Mouse (Mus musculus) stomach, embryonic 16.5 days (tissue): Measurements from ENCODE around the gene Phkg1. TPM values are rescaled to one million over a fixed set of nuclear protein-coding genes. Genes with fewer than 3 reads are reported as not detected.
"Not testable (repeated sequence)": the region's sequence is repeated elsewhere in the genome, so short reads cannot be mapped to it uniquely, and the experiment has no call there.

ENCODE experiments used
- ATAC-seq: fragments of 200-750 bp; cut with Nextera tagmentation; 2 replicates; pipeline ENCODE4 v1.8.0; 2017; ENCODE audit warnings: moderate number of reproducible peaks, moderate TSS enrichment; ENCODE audit not compliant: insufficient read depth, low FRiP score
- H3K27ac ChIP-seq: fragments of 300-500 bp; sonication (generic); 2 replicates; pipeline ENCODE4 v1.5.1; 2014; ENCODE audit warnings: low read length
- H3K27me3 ChIP-seq: fragments of 300-500 bp; sonication (generic); 2 replicates; pipeline ENCODE4 v1.6.1; 2014; ENCODE audit warnings: low read length, control low read depth, mixed read lengths; ENCODE audit not compliant: control insufficient read depth, insufficient read depth
- H3K36me3 ChIP-seq: fragments of 300-500 bp; sonication (generic); 2 replicates; pipeline ENCODE4 v1.6.1; 2014; ENCODE audit warnings: low read length; ENCODE audit not compliant: control insufficient read depth, insufficient read depth
- H3K4me1 ChIP-seq: fragments of 300-500 bp; sonication (generic); 2 replicates; pipeline ENCODE4 v1.6.1; 2014; ENCODE audit warnings: low read length, control low read depth, mixed read lengths; ENCODE audit not compliant: control insufficient read depth, insufficient read depth
- H3K4me2 ChIP-seq: fragments of 300-500 bp; sonication (generic); 2 replicates; pipeline ENCODE4 v1.6.1; 2014; ENCODE audit warnings: low read depth, low read length, mixed read lengths
- H3K4me3 ChIP-seq: fragments of 300-500 bp; sonication (generic); replicated peaks from 2 replicates; pipeline ENCODE4 v1.5.1; 2014; ENCODE audit warnings: mild to moderate bottlenecking, low read length
- H3K9ac ChIP-seq: fragments of 300-500 bp; sonication (generic); 2 replicates; pipeline ENCODE4 v1.6.1; 2014; ENCODE audit warnings: low read length
- H3K9me3 ChIP-seq: fragments of 300-500 bp; sonication (generic); replicated peaks from 2 replicates; pipeline ENCODE4 v1.6.1; 2016; ENCODE audit warnings: low read length, control low read depth; ENCODE audit not compliant: control insufficient read depth
- WGBS: fragments of 180-500 bp; shearing (Covaris S2); extraction: QIAGEN DNeasy Blood & Tissue Kit; methylation state at CpG from one replicate; pipeline ENCODE4 v1.1.7; 2014; 5-methylcytosine and 5-hydroxymethylcytosine counted together
- polyA plus RNA-seq: library from polyadenylated mRNA; unstranded; fragments of >200 nt; fragmentation: Nextera tagmentation; extraction: Ambion mirVana; gene quantifications from 2 replicates; pipeline ENCODE4 v1.2.1, GENCODE M21; 2015

The Phkg1 gene
- 0.11 and 0.41 TPM in 2 replicates for polyA plus RNA-seq

GRCm38 (mm10) chr5:129898449-129898848 lies at the start of gene Phkg1:
Phkg1 (minus strand) TSS chr5:129898549.
- no peak within 1 kb of the TSS for H3K27ac ChIP-seq
- H3K4me2 ChIP-seq, result no peak within 1 kb of the TSS
- H3K27me3 ChIP-seq, result no peaks in the 10 kb centered on the region
- WGBS, result 95% methylated on average over 1 of the region's 1 CpGs
- no peak within 1 kb of the TSS for H3K9ac ChIP-seq
- H3K9me3 ChIP-seq, result no peaks in the 10 kb centered on the region
- H3K36me3 ChIP-seq, result no peaks in the 10 kb centered on the region
- no peak within 1 kb of the TSS for H3K4me3 ChIP-seq
- no peak for ATAC-seq
- H3K4me1 ChIP-seq, result 0 out of 2 replicates have a peak, but pooled peaks cover 6% of the 10 kb centered on the region

GRCm38 (mm10) chr5:129947528-129948033 lies 49.2 kb upstream of the Phkg1 start:
- Histone ChIP-seq H3K4me1 (peaks cover 4% of the 10 kb centered on the region; the same call in 1 of the 2 replicates), H3K27me3 (no peaks in the 10 kb centered on the region), H3K4me3 (no peak overlapping the region), H3K9ac (no peak overlapping the region), H3K36me3 (no peaks in the 10 kb centered on the region), H3K4me2 (no peak overlapping the region), H3K27ac (no peak overlapping the region), H3K9me3 (no peaks in the 10 kb centered on the region)
- ATAC-seq, result no peak
- WGBS, result 69% methylated on average over 2 of the region's 2 CpGs

GRCm38 (mm10) chr5:129943402-129943801 lies 45.1 kb upstream of the Phkg1 start:
- Histone ChIP-seq H3K27me3 (no peaks in the 10 kb centered on the region), H3K27ac (no peak overlapping the region), H3K4me2 (peak overlapping the region; percentile 24; the same call in 1 of the 2 replicates), H3K9me3 (no peaks in the 10 kb centered on the region), H3K4me3 (no peak overlapping the region), H3K36me3 (no peaks in the 10 kb centered on the region), H3K4me1 (peaks cover 4% of the 10 kb centered on the region; the same call in 1 of the 2 replicates), H3K9ac (no peak overlapping the region)
- whole genome bisulfite sequencing, result 63% methylated on average over 1 of the region's 1 CpGs
- ATAC-seq, result no peak

- H3K9me3 ChIP-seq, H3K27me3 ChIP-seq, H3K36me3 ChIP-seq, H3K4me1 ChIP-seq: not testable (repeated sequence)
- WGBS, result under 1% methylated on average over 52 of the region's 82 CpGs
- Histone ChIP-seq H3K4me2 (peak overlapping the region; percentile 89), H3K27ac (peak overlapping the region; percentile 70), H3K4me3 (peak overlapping the region; percentile 89), H3K9ac (peak overlapping the region; percentile 94)
- peak; percentile 14 for ATAC-seq
These were observed 44.0 kb upstream of the Phkg1 start for GRCm38 (mm10) chr5:129942073-129942939.

- H3K4me1 ChIP-seq, result peaks cover 4% of the 10 kb centered on the region; the same call in 1 of the 2 replicates
- no peaks in the 10 kb centered on the region for H3K27me3 ChIP-seq
- peak within 1 kb of the TSS; percentile 89 for H3K4me3 ChIP-seq
- peak; percentile 99 for ATAC-seq
- no peaks in the 10 kb centered on the region for H3K36me3 ChIP-seq
- H3K27ac ChIP-seq, result peak within 1 kb of the TSS; percentile 70
- under 1% methylated on average over 51 of the region's 59 CpGs for WGBS
- peak within 1 kb of the TSS; percentile 94 for H3K9ac ChIP-seq
- no peaks in the 10 kb centered on the region for H3K9me3 ChIP-seq
- H3K4me2 ChIP-seq, result peak within 1 kb of the TSS; percentile 89
These were observed 43.2 kb upstream of the Phkg1 start, which contains the start of gene Vkorc1l1 for GRCm38 (mm10) chr5:129941495-129942045. Vkorc1l1 (plus strand) TSS chr5:129941970.

GRCm38 (mm10) chr5:129940736-129941494 lies 42.6 kb upstream of the Phkg1 start:
- H3K4me3 ChIP-seq, result peak overlapping the region; percentile 54
- H3K4me1 ChIP-seq, result peaks cover 4% of the 10 kb centered on the region; the same call in 1 of the 2 replicates
- no peaks in the 10 kb centered on the region for H3K9me3 ChIP-seq
- 0 out of 2 replicates have a peak overlapping the region, but pooled peaks have one; percentile 47 for H3K9ac ChIP-seq
- peak overlapping the region; percentile 58 for H3K4me2 ChIP-seq
- no peaks in the 10 kb centered on the region for H3K27me3 ChIP-seq
- 0 out of 2 replicates have a peak overlapping the region, but pooled peaks have one; percentile 25 for H3K27ac ChIP-seq
- WGBS, result 5% methylated on average over 9 of the region's 9 CpGs
- H3K36me3 ChIP-seq, result no peaks in the 10 kb centered on the region
- no peak; the same call in 1 of the 2 replicates for ATAC-seq

- Histone ChIP-seq H3K27me3 (no peaks in the 10 kb centered on the region), H3K4me2 (no peak overlapping the region), H3K9me3 (no peaks in the 10 kb centered on the region), H3K27ac (no peak overlapping the region), H3K4me1 (peaks cover 4% of the 10 kb centered on the region; the same call in 1 of the 2 replicates), H3K36me3 (no peaks in the 10 kb centered on the region), H3K4me3 (no peak overlapping the region), H3K9ac (no peak overlapping the region)
- 53% methylated on average over 2 of the region's 2 CpGs for WGBS
- no peak for ATAC-seq
These were observed 41.9 kb upstream of the Phkg1 start for GRCm38 (mm10) chr5:129940281-129940680.

GRCm38 (mm10) chr5:129936941-129937340 lies 38.6 kb upstream of the Phkg1 start:
- no peaks in the 10 kb centered on the region for H3K4me1 ChIP-seq
- ATAC-seq, result no peak
- H3K9me3 ChIP-seq, result no peaks in the 10 kb centered on the region
- no peak overlapping the region for H3K9ac ChIP-seq
- no peak overlapping the region for H3K4me2 ChIP-seq
- H3K4me3 ChIP-seq, result no peak overlapping the region
- H3K27me3 ChIP-seq, result no peaks in the 10 kb centered on the region
- no peaks in the 10 kb centered on the region for H3K36me3 ChIP-seq
- WGBS, result 54% methylated on average over 4 of the region's 4 CpGs
- H3K27ac ChIP-seq, result no peak overlapping the region
